Mouse (Mus musculus): ENCODE data around the gene Sag. TPM values are rescaled to one million over a fixed set of nuclear protein-coding genes. Genes with fewer than 3 reads are reported as not detected.
"Not testable (repeated sequence)": the region's sequence is repeated elsewhere in the genome, so short reads cannot be mapped to it uniquely, and the experiment has no call there.

The Sag gene
- polyA plus RNA-seq, 1 experiment from 2014 or later = 1.1 TPM

DNA sequence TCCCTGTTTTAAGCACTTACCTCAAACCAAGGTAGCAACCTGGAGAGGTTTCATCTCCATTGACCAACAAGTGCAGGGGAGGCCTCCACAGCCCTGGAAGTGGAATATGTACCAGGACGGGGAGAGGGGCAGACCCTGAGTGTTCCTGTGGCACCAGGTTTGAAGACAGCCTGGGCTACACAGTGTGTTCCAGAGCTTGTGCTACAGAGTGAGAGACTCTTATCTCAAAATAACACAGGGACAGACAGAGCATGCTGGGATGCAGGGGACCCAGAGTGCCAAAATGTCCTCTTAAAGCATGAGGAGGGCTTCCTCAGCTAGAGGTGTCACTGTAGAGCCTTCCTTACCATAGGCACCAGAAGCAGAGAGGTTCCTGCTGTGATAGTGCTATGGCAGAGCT is 4.3 kb downstream of the Sag start:
- Histone ChIP-seq H3K27ac (ENCODE audit: low read length) (no peak overlapping the region), H3K27me3 (ENCODE audit: control insufficient read depth, insufficient read depth, low read depth, low read length) (no peaks in the 10 kb centered on the region), H3K4me1 (replicated peaks; ENCODE audit: control insufficient read depth, insufficient read depth, low read length) (no peaks in the 10 kb centered on the region), H3K9me3 (ENCODE audit: control insufficient read depth, low read length) (peaks cover 2% of the 10 kb centered on the region; the same call in 1 of the 2 replicates), H3K36me3 (ENCODE audit: control insufficient read depth, insufficient read depth, low read length) (no peaks in the 10 kb centered on the region), H3K4me2 (ENCODE audit: low read depth, low read length) (no peak overlapping the region), H3K9ac (ENCODE audit: low read length) (no peak overlapping the region), H3K4me3 (ENCODE audit: low read length) (no peak overlapping the region)
- 84% methylated on average over 1 of the region's 1 CpGs for WGBS
- no peak for ATAC-seq (ENCODE audit: low read depth)

DNA sequence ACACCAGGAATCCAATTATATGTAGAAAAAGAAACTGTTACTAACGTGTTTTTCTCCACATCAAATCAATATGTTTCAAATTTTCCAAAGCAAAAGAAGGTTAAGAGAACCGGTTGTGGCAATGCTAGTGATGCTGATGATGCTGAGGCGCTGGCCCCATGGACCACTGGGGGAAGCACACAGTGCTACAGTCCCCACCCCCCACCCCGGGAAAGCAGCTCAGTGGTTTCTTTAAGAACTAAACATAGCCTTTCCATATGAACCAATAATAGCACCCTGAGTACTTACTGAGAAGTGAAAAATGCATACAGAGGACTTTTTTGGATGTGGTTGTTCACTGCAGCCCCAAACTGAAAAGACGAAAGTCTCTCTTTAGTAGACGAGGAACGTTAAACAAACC is 7.9 kb downstream of the Sag start:
- 83% methylated on average over 7 of the region's 7 CpGs for WGBS

DNA sequence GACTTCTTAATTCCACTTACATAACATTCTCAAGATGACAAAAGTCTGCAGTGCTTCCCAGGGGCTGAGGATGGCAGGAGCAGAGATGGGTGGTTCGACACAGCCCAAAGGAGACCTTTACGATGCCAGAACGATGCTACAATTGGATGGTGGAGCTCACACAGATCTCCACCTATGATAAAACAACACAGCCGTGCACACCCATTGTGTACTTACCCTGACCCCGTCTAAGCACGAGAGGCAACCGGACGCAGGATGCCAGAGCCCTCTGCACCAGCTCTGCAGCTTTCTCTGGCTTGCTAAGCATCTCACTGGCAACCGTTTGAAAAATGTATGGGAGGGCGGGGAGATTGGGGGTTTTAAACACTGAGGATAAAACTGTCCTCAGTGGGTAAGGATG is 8.6 kb downstream of the Sag start:
- Histone ChIP-seq H3K27ac (ENCODE audit: low read length) (no peak overlapping the region), H3K4me3 (ENCODE audit: low read length) (no peak overlapping the region), H3K27me3 (ENCODE audit: control insufficient read depth, insufficient read depth, low read depth, low read length) (no peaks in the 10 kb centered on the region), H3K9ac (ENCODE audit: low read length) (no peak overlapping the region), H3K9me3 (ENCODE audit: control insufficient read depth, low read length) (peaks cover 2% of the 10 kb centered on the region; the same call in 1 of the 2 replicates), H3K4me2 (ENCODE audit: low read depth, low read length) (no peak overlapping the region), H3K4me1 (replicated peaks; ENCODE audit: control insufficient read depth, insufficient read depth, low read length) (no peaks in the 10 kb centered on the region), H3K36me3 (ENCODE audit: control insufficient read depth, insufficient read depth, low read length) (no peaks in the 10 kb centered on the region)
- 52% methylated on average over 10 of the region's 10 CpGs for WGBS
- ATAC-seq (ENCODE audit: low read depth) = no peak

More for the DNA sequence above, 7.9 kb downstream of the Sag start:
- Histone ChIP-seq H3K9ac (ENCODE audit: low read length) (no peak overlapping the region), H3K27me3 (ENCODE audit: control insufficient read depth, insufficient read depth, low read depth, low read length) (no peaks in the 10 kb centered on the region), H3K9me3 (ENCODE audit: control insufficient read depth, low read length) (peaks cover 2% of the 10 kb centered on the region; the same call in 1 of the 2 replicates), H3K4me3 (ENCODE audit: low read length) (no peak overlapping the region), H3K27ac (ENCODE audit: low read length) (no peak overlapping the region), H3K4me2 (ENCODE audit: low read depth, low read length) (no peak overlapping the region), H3K4me1 (replicated peaks; ENCODE audit: control insufficient read depth, insufficient read depth, low read length) (no peaks in the 10 kb centered on the region), H3K36me3 (ENCODE audit: control insufficient read depth, insufficient read depth, low read length) (no peaks in the 10 kb centered on the region)
- no peak for ATAC-seq (ENCODE audit: low read depth)

DNA sequence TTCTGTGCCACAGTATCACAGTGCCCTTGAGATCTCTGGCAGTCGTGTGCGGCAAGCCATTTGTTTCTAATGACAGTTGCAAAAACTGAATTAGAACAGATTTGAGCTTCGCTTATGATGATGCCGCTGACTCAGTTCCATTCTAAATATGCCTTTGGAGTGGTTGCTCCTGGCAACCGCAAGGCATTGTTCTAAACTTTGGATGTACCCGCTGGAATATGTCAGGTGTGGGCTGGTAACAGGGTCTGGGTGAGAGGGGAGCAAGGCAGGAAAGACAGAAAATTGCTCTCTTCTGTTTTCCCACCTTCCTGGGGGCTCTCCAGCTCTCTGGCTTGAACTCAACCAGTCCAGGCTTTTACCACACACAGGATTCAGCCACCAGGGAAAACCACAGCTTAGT is 9.7 kb downstream of the Sag start:
- H3K4me1 ChIP-seq (replicated peaks; ENCODE audit: control insufficient read depth, insufficient read depth, low read length) = no peaks in the 10 kb centered on the region
- 77% methylated on average over 6 of the region's 6 CpGs for WGBS
- H3K36me3 ChIP-seq (ENCODE audit: control insufficient read depth, insufficient read depth, low read length) = no peaks in the 10 kb centered on the region
- no peak overlapping the region for H3K4me2 ChIP-seq (ENCODE audit: low read depth, low read length)
- H3K9me3 ChIP-seq (ENCODE audit: control insufficient read depth, low read length) = peaks cover 2% of the 10 kb centered on the region; the same call in 1 of the 2 replicates
- no peak overlapping the region for H3K9ac ChIP-seq (ENCODE audit: low read length)
- H3K4me3 ChIP-seq (ENCODE audit: low read length) = no peak overlapping the region
- H3K27me3 ChIP-seq (ENCODE audit: control insufficient read depth, insufficient read depth, low read depth, low read length) = no peaks in the 10 kb centered on the region
- H3K27ac ChIP-seq (ENCODE audit: low read length) = no peak overlapping the region
- ATAC-seq (ENCODE audit: low read depth) = no peak

DNA sequence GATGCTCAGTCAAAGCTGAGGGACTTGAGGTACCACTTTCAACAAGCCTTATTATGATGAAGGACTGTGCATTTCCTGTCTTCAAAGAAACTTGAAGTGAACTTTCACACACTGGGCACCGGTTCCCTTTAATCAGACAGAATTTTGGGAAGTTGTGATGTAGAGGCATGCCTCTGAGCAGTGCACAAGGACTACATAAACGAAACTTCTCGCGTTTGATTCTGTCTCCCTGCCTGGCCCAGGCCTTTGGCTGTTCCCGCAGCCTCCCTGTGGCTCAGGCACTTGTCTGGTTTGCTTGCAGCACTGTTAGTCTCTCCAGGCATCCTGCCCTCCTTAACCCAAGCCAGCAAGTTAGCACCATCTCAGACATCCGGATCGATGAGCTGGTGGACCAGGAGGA is 10.2 kb downstream of the Sag start:
- no peak overlapping the region for H3K4me3 ChIP-seq (ENCODE audit: low read length)
- no peak for ATAC-seq (ENCODE audit: low read depth)
- H3K36me3 ChIP-seq (ENCODE audit: control insufficient read depth, insufficient read depth, low read length) = no peaks in the 10 kb centered on the region
- no peak overlapping the region for H3K27ac ChIP-seq (ENCODE audit: low read length)
- H3K9me3 ChIP-seq (ENCODE audit: control insufficient read depth, low read length) = peaks cover 2% of the 10 kb centered on the region; the same call in 1 of the 2 replicates
- H3K9ac ChIP-seq (ENCODE audit: low read length) = no peak overlapping the region
- H3K4me1 ChIP-seq (replicated peaks; ENCODE audit: control insufficient read depth, insufficient read depth, low read length) = no peaks in the 10 kb centered on the region
- WGBS = 48% methylated on average over 7 of the region's 7 CpGs
- no peaks in the 10 kb centered on the region for H3K27me3 ChIP-seq (ENCODE audit: control insufficient read depth, insufficient read depth, low read depth, low read length)
- H3K4me2 ChIP-seq (ENCODE audit: low read depth, low read length) = no peak overlapping the region

DNA sequence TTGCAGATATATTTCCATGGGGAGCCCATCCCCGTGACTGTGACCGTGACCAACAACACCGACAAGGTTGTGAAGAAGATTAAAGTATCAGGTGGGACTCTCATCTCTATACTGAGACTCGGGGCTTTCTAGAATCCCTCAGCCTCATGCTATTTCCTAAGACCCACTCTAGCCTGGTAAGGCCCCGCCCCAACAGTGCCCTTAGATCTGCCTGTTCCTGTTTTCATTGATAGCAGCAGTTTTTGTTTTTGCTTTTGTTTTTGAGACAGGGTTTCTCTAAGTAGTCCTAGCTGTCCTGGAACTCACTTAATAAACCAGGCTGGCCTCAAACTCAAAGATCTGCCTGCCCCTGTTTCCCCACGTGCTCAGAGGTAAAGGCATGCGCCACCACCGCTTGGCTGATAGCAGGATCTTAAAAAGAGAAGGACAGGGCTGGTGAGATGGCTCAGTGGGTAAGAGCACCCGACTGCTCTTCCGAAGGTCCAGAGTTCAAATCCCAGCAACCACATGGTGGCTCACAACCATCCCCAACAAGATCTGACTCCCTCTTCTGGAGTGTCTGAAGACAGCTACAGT is 21.0 kb downstream of the Sag start:
- Histone ChIP-seq H3K9me3 (ENCODE audit: control insufficient read depth, low read length) (no peaks in the 10 kb centered on the region), H3K9ac (ENCODE audit: low read length) (no peak overlapping the region), H3K4me3 (ENCODE audit: low read length) (no peak overlapping the region), H3K27me3 (ENCODE audit: control insufficient read depth, insufficient read depth, low read depth, low read length) (no peaks in the 10 kb centered on the region), H3K4me2 (ENCODE audit: low read depth, low read length) (no peak overlapping the region), H3K27ac (ENCODE audit: low read length) (no peak overlapping the region), H3K4me1 (replicated peaks; ENCODE audit: control insufficient read depth, insufficient read depth, low read length) (0 out of 2 replicates have a peak, but pooled peaks cover 3% of the 10 kb centered on the region), H3K36me3 (ENCODE audit: control insufficient read depth, insufficient read depth, low read length) (no peaks in the 10 kb centered on the region)
- ATAC-seq (ENCODE audit: low read depth) = no peak
- WGBS = 88% methylated on average over 10 of the region's 10 CpGs

DNA sequence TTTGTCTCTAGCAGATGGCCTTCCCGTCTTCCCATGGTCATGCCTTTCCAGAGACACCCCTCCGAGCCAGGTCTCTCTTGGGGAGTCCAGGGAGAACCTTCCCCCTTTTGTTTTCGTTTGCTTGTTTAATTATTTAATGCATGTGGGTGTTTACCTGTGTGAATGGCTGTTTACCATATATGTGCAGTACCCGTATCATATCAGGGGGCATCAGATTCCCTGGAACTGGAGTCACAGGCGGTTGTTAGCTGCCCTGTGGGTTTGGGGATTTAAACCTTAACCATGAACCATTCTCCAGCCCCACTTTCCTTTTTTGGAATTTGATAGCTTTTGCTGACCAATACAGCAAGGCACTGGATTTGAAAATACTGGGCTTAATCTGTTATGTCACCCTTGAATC is 21.8 kb downstream of the Sag start:
- Histone ChIP-seq H3K4me1 (replicated peaks; ENCODE audit: control insufficient read depth, insufficient read depth, low read length) (0 out of 2 replicates have a peak, but pooled peaks cover 4% of the 10 kb centered on the region), H3K27me3 (ENCODE audit: control insufficient read depth, insufficient read depth, low read depth, low read length) (no peaks in the 10 kb centered on the region), H3K36me3 (ENCODE audit: control insufficient read depth, insufficient read depth, low read length) (no peaks in the 10 kb centered on the region), H3K9ac (ENCODE audit: low read length) (no peak overlapping the region), H3K4me2 (ENCODE audit: low read depth, low read length) (no peak overlapping the region), H3K4me3 (ENCODE audit: low read length) (no peak overlapping the region), H3K9me3 (ENCODE audit: control insufficient read depth, low read length) (no peaks in the 10 kb centered on the region), H3K27ac (ENCODE audit: low read length) (no peak overlapping the region)
- ATAC-seq (ENCODE audit: low read depth) = no peak
- 85% methylated on average over 5 of the region's 5 CpGs for WGBS

DNA sequence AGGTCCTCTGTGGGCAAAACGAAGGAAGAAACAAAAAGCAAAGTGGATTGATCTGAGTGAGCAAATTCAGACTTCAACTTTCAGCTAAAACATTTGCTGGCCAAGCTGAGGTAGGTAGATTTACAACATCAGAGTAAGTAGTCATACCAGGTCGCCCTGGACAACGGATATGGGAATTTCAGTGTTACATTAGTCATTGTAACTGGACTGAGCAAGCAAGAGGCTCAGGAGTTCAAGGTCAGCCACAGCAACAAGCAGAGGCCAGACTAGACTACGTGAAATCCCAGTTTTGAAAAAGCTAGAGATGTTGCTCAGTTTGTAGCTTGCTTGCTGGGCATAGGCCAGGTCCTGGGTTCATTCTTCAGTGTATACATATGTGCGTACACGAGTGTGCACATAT is 22.5 kb downstream of the Sag start:
- no peak for ATAC-seq (ENCODE audit: low read depth)
- Histone ChIP-seq H3K4me2 (ENCODE audit: low read depth, low read length) (no peak overlapping the region), H3K9me3 (ENCODE audit: control insufficient read depth, low read length) (no peaks in the 10 kb centered on the region), H3K9ac (ENCODE audit: low read length) (no peak overlapping the region), H3K27ac (ENCODE audit: low read length) (no peak overlapping the region), H3K27me3 (ENCODE audit: control insufficient read depth, insufficient read depth, low read depth, low read length) (no peaks in the 10 kb centered on the region), H3K4me3 (ENCODE audit: low read length) (no peak overlapping the region), H3K36me3 (ENCODE audit: control insufficient read depth, insufficient read depth, low read length) (no peaks in the 10 kb centered on the region), H3K4me1 (replicated peaks; ENCODE audit: control insufficient read depth, insufficient read depth, low read length) (0 out of 2 replicates have a peak, but pooled peaks cover 4% of the 10 kb centered on the region)
- whole genome bisulfite sequencing = 77% methylated on average over 6 of the region's 6 CpGs

DNA sequence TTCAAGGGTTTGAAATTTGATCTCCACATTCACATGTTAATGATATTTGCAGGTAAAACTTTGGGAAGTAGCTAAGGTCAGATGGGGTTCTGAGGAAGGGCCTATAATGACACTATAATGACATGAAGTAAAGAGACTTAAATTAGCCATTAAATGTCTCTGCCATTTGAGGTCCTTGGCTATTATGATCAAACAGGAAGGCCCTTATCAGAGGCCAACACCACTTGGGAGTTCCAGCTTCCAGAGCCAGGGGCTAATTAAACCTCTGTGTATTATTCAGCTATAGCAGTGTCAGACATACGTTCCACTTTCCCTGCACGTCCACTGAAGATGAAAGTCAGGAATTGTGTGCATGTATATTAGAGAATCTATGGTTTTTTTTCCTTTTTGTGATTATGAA is 23.0 kb downstream of the Sag start:
- Histone ChIP-seq H3K4me3 (ENCODE audit: low read length) (no peak overlapping the region), H3K27ac (ENCODE audit: low read length) (no peak overlapping the region), H3K9ac (ENCODE audit: low read length) (no peak overlapping the region), H3K27me3 (ENCODE audit: control insufficient read depth, insufficient read depth, low read depth, low read length) (no peaks in the 10 kb centered on the region), H3K4me1 (replicated peaks; ENCODE audit: control insufficient read depth, insufficient read depth, low read length) (0 out of 2 replicates have a peak, but pooled peaks cover 4% of the 10 kb centered on the region), H3K36me3 (ENCODE audit: control insufficient read depth, insufficient read depth, low read length) (no peaks in the 10 kb centered on the region), H3K4me2 (ENCODE audit: low read depth, low read length) (no peak overlapping the region), H3K9me3 (ENCODE audit: control insufficient read depth, low read length) (no peaks in the 10 kb centered on the region)
- 73% methylated on average over 2 of the region's 2 CpGs for WGBS
- no peak for ATAC-seq (ENCODE audit: low read depth)

DNA sequence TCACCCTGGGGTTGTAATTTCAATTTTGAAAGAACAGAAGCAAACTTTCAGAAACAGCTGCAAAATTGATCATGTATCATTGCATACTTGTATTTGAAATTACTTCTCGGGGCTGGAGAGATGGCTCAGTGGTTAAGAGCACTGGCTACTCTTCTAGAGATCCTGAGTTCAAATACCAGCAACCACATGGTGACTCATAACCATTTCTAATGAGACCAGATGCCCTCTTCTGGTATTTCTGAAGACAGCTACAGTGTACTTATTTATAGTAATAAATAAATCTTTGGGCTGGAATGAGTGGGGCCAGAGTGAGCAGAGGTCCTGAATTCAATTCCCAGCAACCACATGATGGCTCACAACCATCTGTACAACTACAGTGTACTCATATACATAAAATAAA is 24.0 kb downstream of the Sag start:
- not testable (repeated sequence) for H3K4me3 ChIP-seq (ENCODE audit: low read length); H3K4me2 ChIP-seq (ENCODE audit: low read depth, low read length); ATAC-seq (ENCODE audit: low read depth); H3K36me3 ChIP-seq (ENCODE audit: control insufficient read depth, insufficient read depth, low read length); H3K9me3 ChIP-seq (ENCODE audit: control insufficient read depth, low read length); H3K9ac ChIP-seq (ENCODE audit: low read length); H3K27me3 ChIP-seq (ENCODE audit: control insufficient read depth, insufficient read depth, low read depth, low read length); H3K27ac ChIP-seq (ENCODE audit: low read length); H3K4me1 ChIP-seq (replicated peaks; ENCODE audit: control insufficient read depth, insufficient read depth, low read length)
- 63% methylated on average over 1 of the region's 1 CpGs for WGBS

Data from lung, embryonic 16.5 days (tissue).